Mouse (Mus musculus) brain, embryonic 14.5 days (tissue): ENCODE results near the gene Thop1. TPM values are rescaled to one million over a fixed set of nuclear protein-coding genes. Genes with fewer than 3 reads are reported as not detected.
"Not testable (repeated sequence)": the region's sequence is repeated elsewhere in the genome, so short reads cannot be mapped to it uniquely, and the experiment has no call there.

ENCODE experiments used
- DNase-seq: peaks from one replicate; pipeline ENCODE4 v3.0.0-alpha.2; 2011; ENCODE audit warnings: low read depth
- CTCF ChIP-seq: fragments of 200-500 bp; IDR thresholded peaks from 2 replicates; pipeline ENCODE4 v1.5.1; 2012; ENCODE audit warnings: inconsistent platforms, mild to moderate bottlenecking, moderate library complexity, borderline replicate concordance; ENCODE audit not compliant: insufficient read depth, insufficient read length; ENCODE audit errors: extremely low read depth
- POLR2A ChIP-seq: fragments of 200-500 bp; IDR thresholded peaks from 2 replicates; pipeline ENCODE4 v1.6.1; 2012; ENCODE audit warnings: mild to moderate bottlenecking, inconsistent platforms, borderline replicate concordance; ENCODE audit not compliant: poor library complexity, insufficient read depth, insufficient read length, severe bottlenecking; ENCODE audit errors: extremely low read depth
- polyA plus RNA-seq: library from polyadenylated mRNA; depleted of rRNA; stranded (reverse); fragments of >200 nt; gene quantifications from 2 replicates; pipeline ENCODE4 v1.2.3, GENCODE M21; 2012

The Thop1 gene
- polyA plus RNA-seq, 1 experiment = 69.5 TPM

DNA sequence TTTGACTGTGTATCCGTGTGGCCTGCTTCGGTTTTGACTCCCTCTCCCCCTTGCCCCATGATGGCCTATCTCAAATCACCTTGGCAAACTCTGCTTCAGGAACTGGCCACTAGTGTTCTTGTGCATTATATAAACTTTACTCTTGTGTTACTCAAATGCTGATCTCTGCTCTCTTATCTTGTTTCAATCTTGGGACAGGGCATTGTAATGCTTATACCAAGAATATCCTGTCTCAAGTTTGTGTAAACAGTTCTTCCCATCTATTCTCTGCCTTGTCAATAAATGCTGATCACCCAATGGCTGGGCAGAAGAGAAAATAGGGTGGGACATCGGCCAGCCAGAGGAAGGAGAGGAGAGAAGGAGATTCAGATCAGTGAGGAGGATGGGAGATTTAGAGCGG lies 7.1 kb upstream of the Thop1 start:
- DNase-seq = no peak
- no peak for TF ChIP-seq CTCF
- TF ChIP-seq POLR2A = no peak

DNA sequence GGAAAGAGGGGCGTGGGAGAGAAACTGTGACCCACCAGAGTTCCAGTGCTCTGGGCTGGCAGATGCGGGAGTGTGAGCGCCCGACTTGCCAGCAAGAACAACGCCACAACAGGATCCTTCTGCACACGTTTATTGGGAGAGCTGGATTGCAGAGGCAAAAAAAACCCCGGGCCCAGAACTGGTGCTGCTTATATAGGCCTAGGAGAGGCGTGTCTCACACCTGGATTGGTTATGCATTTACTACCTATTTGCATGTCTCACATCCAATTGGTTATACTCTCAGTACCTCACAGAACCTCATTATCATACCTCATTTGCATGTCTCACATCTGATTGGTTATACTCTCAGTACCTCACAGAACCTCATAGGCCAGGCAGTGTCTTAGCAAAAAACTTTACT lies 5.3 kb upstream of the Thop1 start:
- not testable (repeated sequence) for DNase-seq

DNA sequence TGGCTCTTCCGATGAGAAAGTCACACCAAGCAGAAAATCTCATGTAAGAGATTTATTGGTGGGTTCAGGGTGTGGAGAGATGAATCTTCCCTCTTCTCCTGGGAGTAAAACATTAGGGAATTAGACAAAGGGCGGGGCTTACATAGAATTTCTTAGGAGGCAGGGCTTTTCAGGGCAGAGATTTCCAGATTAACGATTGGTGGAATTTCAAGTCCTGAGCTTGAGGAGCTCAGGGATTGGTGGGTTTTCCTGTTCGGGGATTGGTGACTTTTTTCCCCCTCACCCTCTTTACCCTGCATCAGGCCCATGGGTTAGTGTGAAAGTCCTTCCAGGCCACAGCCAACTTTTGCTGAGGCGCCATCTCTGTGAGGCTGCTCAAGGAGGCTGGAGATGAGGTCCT lies 1.1 kb upstream of the Thop1 start:
- TF ChIP-seq POLR2A = no peak
- no peak for TF ChIP-seq CTCF
- DNase-seq = no peak

GRCm38 (mm10) chr10:81072290-81072689 lies 2.5 kb downstream of the Thop1 start:
- no peak for DNase-seq
- TF ChIP-seq CTCF = no peak
- TF ChIP-seq POLR2A = no peak

DNA sequence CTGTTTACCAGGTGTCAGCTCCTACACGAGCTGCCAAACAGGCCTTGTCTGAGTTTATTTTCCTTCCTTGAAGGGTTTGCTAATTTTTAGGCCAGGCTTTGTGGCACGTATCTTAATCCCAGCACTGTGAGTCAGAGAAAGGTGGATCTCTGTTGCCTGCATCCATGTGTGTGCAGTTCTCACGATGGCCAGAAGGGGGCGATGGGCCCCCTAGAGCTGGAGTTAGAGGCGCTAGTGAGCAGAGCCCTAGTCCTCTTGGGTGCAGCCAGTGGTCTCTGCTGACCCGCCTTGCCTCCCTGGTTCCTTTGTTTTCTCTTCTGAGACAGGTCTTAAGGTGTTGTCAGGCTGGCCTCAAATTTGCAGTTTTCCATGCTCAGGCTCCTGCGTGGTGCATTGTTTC lies 3.6 kb downstream of the Thop1 start:
- TF ChIP-seq CTCF (peak; percentile 63), POLR2A (no peak)
- no peak for DNase-seq

DNA sequence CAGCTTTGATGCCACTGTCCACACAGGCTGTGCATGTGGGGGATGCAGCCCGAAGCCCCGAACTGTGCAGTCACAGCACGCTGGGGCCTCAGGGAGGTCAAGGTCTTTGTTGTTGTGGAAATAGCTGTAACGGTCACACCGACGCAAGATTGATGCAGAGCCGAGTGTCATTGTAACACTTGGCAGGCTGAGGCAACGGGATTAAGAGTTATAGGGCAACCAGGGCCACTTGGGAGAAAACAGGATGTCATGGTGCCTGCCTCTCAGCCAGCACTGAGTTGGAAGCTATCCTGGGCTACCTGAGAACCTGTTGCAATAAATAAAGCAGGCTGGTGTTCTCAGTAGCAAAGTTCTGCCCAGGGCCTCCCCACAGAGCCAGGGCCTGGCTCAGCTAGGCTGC lies 5.9 kb downstream of the Thop1 start:
- no peak for TF ChIP-seq POLR2A
- no peak for TF ChIP-seq CTCF
- no peak for DNase-seq

GRCm38 (mm10) chr10:81076356-81076755 lies 6.5 kb downstream of the Thop1 start:
- TF ChIP-seq CTCF = no peak
- TF ChIP-seq POLR2A = no peak
- DNase-seq = no peak

DNA sequence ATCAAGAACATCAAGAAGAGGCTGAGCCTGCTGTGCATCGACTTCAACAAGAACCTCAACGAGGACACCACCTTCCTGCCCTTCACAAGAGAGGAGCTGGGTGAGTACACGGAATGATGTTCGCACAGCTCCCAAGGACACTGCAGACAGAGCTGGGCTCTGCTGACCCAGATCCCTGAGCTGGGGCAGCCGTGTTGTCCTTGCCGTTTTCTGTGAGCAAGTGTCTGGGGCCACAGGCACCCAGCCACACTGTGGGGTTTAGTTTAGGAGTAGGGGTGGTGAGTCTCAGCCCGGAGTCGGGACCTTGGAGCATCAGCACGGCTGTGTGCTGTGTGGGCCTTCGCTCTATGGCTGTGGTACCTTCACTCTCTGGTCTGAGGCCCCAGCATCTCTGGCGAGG lies 8.1 kb downstream of the Thop1 start:
- DNase-seq = no peak

GRCm38 (mm10) chr10:81080008-81080655 lies 10.3 kb downstream of the Thop1 start:
- DNase-seq = no peak
- TF ChIP-seq CTCF (no peak), POLR2A (no peak)

More for the DNA sequence above, 8.1 kb downstream of the Thop1 start:
- no peak for TF ChIP-seq CTCF
- TF ChIP-seq POLR2A = no peak

- TF ChIP-seq POLR2A (no peak), CTCF (peak; percentile 76)
- DNase-seq = peak; percentile 75
These were observed 12.5 kb downstream of the Thop1 start for GRCm38 (mm10) chr10:81082168-81082960.

DNA sequence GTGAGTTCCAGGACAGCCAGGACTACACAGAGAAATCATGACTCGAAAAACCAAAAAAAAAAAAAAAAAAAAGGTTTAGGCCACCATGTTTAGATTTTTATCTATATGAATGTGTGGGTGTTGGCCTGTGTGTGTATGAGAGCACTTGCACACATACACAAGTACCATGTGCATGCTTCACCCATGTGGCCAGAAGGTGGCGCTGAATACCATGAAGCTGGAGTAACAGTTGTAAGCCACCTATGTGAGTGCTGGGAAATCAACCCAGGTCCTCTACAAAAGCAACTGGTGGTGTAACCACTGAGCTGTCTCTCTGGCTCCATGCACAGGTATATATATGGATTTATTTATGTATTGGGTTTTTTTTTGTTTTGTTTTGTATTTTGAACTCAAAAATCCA lies 17.2 kb downstream of the Thop1 start:
- no peak for DNase-seq
- peak; percentile 9; the same call in 1 of the 2 replicates for TF ChIP-seq CTCF
- no peak for TF ChIP-seq POLR2A

DNA sequence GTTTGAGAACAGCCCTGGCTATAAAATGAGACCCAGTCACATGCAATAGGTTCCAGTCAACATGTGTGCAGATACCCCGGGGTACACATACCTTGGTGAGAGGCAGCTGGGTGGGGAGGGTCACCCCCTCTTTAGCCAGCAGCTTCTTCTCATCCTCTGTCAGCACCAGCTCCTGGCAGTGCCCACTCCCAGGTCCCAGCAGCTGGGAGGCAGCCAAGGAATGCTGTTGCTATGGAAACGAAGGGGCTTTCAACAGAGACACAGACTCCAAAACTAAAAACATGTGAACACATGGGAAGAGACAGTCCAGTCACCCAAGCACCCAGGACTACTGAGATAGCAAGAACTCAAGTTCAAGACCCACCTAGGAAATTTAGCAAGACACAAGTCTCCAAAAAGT lies 19.4 kb downstream of the Thop1 start:
- no peak for TF ChIP-seq CTCF
- no peak for TF ChIP-seq POLR2A
- peak; percentile 82 for DNase-seq
